Mouse (Mus musculus): ENCODE data around the gene Krtap9-5. TPM values are rescaled to one million over a fixed set of nuclear protein-coding genes. Genes with fewer than 3 reads are reported as not detected.
A peak's percentile ranks its signal among the peaks of the same experiment; 100 is the strongest.

The Krtap9-5 gene
- polyA plus RNA-seq (2014; fragmentation: Nextera tagmentation; extraction: Ambion mirVana), result not detected in 2 replicates

DNA sequence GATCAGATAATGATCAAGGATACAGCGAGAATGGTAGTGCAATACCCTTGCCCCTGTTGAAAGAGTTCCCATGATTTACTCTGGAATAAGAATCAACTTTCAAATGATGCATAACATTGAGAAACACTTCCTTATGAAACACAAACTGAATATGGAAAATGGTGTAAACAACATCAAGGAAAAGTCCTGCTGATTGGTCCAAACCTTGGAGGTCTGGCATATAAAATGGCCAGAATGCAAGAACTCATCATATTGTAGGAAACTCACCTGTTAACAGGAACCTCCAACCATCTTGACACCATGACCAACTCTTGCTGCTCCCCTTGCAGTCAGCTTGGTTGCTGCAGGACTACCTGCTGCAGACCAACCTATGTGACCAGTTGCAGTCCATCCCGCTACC lies at the start of gene Krtap9-5:
Gene Krtap9-5 (plus strand): TSS at position 301 of the 400 bp plus-strand sequence.
- no peak within 1 kb of the TSS for H3K4me3 ChIP-seq (ENCODE audit: low read depth, low read length)
- H3K36me3 ChIP-seq (ENCODE audit: control insufficient read depth, insufficient read depth, low read length), result no peaks in the 10 kb centered on the region
- WGBS, result 88% methylated on average over 2 of the region's 2 CpGs
- no peak within 1 kb of the TSS for H3K4me2 ChIP-seq (ENCODE audit: low read depth, low read length)
- no peaks in the 10 kb centered on the region for H3K9me3 ChIP-seq (ENCODE audit: control insufficient read depth, low read length)
- no peaks in the 10 kb centered on the region for H3K27me3 ChIP-seq (replicated peaks; ENCODE audit: control insufficient read depth, insufficient read depth, low read length)
- DNase-seq (ENCODE audit: low spot score) (no peak), ATAC-seq (ENCODE audit: low read depth) (no peak)
- no peak within 1 kb of the TSS for H3K9ac ChIP-seq (ENCODE audit: low read depth, low read length)
- no peak within 1 kb of the TSS for H3K27ac ChIP-seq (replicated peaks; ENCODE audit: low read depth, low read length)
- H3K4me1 ChIP-seq (ENCODE audit: control insufficient read depth, insufficient read depth, low read length), result no peaks in the 10 kb centered on the region

DNA sequence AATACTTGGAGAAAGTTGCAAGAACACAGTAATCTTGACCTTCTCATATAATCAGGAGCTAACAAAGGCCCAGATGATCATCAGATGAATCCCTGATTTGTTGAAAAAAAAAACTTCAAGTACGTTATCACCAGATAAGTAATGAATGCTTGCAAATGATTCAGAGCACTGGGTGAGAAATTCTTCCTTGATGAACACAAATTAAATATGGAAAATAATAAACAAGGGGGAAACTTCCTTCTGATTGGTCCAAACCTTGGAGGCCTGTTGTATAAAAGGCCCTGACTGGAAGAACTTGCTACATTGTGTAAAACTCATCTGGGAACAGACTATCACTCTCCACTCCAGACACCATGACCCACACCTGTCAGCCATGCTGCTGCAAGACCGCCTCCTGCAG lies 40.7 kb upstream of the Krtap9-5 start, which contains the start of gene Krtap31-1:
Gene Krtap31-1 (plus strand): TSS at position 301 of the 400 bp plus-strand sequence.
- Histone ChIP-seq H3K27me3 (replicated peaks; ENCODE audit: control insufficient read depth, insufficient read depth, low read length) (no peaks in the 10 kb centered on the region), H3K27ac (replicated peaks; ENCODE audit: low read depth, low read length) (no peak within 1 kb of the TSS), H3K4me3 (ENCODE audit: low read depth, low read length) (no peak within 1 kb of the TSS), H3K4me1 (ENCODE audit: control insufficient read depth, insufficient read depth, low read length) (no peaks in the 10 kb centered on the region), H3K36me3 (ENCODE audit: control insufficient read depth, insufficient read depth, low read length) (no peaks in the 10 kb centered on the region), H3K9me3 (ENCODE audit: control insufficient read depth, low read length) (no peaks in the 10 kb centered on the region), H3K9ac (ENCODE audit: low read depth, low read length) (no peak within 1 kb of the TSS), H3K4me2 (ENCODE audit: low read depth, low read length) (no peak within 1 kb of the TSS)
- WGBS, result 73% methylated on average over 1 of the region's 2 CpGs
- ATAC-seq (ENCODE audit: low read depth) (no peak), DNase-seq (ENCODE audit: low spot score) (no peak)

DNA sequence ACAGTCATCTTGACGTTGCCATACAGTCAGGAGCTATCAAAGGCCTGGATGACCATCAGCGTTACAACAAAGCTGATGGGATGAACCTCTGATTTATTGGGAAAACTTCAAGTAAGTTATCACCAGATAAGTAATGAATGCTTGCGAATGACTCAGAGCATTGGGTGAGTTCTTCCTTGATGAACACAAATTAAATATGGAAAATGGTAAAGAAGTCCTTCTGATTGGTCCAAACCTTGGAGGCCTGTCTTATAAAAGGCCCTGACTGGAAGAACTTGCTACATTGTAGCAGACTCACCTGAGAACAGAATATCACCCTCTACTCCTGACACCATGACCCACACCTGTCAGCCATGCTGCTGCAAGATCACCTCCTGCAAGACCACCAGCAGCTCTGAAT lies 33.8 kb upstream of the Krtap9-5 start, which contains the start of gene Gm11565:
Gene Gm11565 (plus strand): TSS at position 301 of the 400 bp plus-strand sequence.
- Histone ChIP-seq H3K9me3 (ENCODE audit: control insufficient read depth, low read length) (no peaks in the 10 kb centered on the region), H3K4me3 (ENCODE audit: low read depth, low read length) (no peak within 1 kb of the TSS), H3K27ac (replicated peaks; ENCODE audit: low read depth, low read length) (no peak within 1 kb of the TSS), H3K4me1 (ENCODE audit: control insufficient read depth, insufficient read depth, low read length) (no peaks in the 10 kb centered on the region), H3K36me3 (ENCODE audit: control insufficient read depth, insufficient read depth, low read length) (no peaks in the 10 kb centered on the region), H3K9ac (ENCODE audit: low read depth, low read length) (no peak within 1 kb of the TSS), H3K27me3 (replicated peaks; ENCODE audit: control insufficient read depth, insufficient read depth, low read length) (no peaks in the 10 kb centered on the region), H3K4me2 (ENCODE audit: low read depth, low read length) (no peak within 1 kb of the TSS)
- no peak for DNase-seq (ENCODE audit: low spot score)
- no peak for ATAC-seq (ENCODE audit: low read depth)
- 81% methylated on average over 3 of the region's 3 CpGs for WGBS

DNA sequence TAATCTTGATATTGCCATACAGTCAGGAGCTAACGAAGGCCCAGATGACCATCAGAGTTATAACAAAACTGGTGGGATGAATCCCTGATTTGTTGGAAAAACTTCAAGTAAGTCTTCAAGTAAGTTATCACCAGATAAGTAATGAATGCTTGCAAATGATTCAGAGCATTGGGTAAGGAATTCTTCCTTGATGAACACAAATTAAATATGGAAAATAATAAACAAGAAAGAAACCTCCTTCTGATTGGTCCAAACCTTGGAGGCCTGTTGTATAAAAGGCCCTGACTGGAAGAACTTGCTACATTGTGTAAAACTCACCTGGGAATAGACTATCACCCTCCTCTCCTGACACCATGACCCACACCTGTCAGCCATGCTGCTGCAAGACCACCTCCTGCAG lies 12.3 kb upstream of the Krtap9-5 start, which contains the start of gene Krtap31-2:
Gene Krtap31-2 (plus strand): TSS at position 301 of the 400 bp plus-strand sequence.
- no peak within 1 kb of the TSS for H3K4me2 ChIP-seq (ENCODE audit: low read depth, low read length)
- no peak within 1 kb of the TSS for H3K9ac ChIP-seq (ENCODE audit: low read depth, low read length)
- no peaks in the 10 kb centered on the region for H3K4me1 ChIP-seq (ENCODE audit: control insufficient read depth, insufficient read depth, low read length)
- H3K27ac ChIP-seq (replicated peaks; ENCODE audit: low read depth, low read length), result no peak within 1 kb of the TSS
- ATAC-seq (ENCODE audit: low read depth) (no peak), DNase-seq (ENCODE audit: low spot score) (no peak)
- no peaks in the 10 kb centered on the region for H3K36me3 ChIP-seq (ENCODE audit: control insufficient read depth, insufficient read depth, low read length)
- no peaks in the 10 kb centered on the region for H3K27me3 ChIP-seq (replicated peaks; ENCODE audit: control insufficient read depth, insufficient read depth, low read length)
- WGBS, result 88% methylated on average over 1 of the region's 1 CpGs
- H3K4me3 ChIP-seq (ENCODE audit: low read depth, low read length), result no peak within 1 kb of the TSS
- no peaks in the 10 kb centered on the region for H3K9me3 ChIP-seq (ENCODE audit: control insufficient read depth, low read length)

DNA sequence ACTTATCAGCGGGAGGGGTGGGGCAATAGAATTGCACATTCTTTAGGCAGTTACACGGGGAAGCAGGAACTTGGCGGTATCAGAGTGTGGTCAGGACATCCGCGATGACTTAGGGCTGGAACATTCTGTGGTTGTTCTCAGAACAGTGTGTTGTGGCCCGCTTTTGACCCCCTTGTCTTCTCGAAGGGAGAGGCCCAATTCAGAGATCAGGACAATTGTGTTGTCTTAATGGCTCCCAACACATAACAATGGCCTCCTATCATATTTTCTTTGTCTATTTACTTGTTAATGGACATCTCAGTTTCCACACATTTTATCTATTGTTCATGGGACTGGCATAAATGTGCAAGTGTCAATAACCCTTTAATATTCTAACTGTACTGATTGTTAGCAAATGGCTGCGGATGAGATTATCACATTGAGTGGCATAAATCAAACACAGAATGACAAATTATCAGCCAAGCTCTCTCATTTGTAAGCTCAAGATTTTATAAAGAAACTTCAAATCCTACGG lies 10.5 kb upstream of the Krtap9-5 start:
- H3K27ac ChIP-seq (replicated peaks; ENCODE audit: low read depth, low read length), result no peak overlapping the region
- DNase-seq (ENCODE audit: low spot score) (no peak), ATAC-seq (ENCODE audit: low read depth) (no peak)
- no peak overlapping the region for H3K4me2 ChIP-seq (ENCODE audit: low read depth, low read length)
- H3K4me1 ChIP-seq (ENCODE audit: control insufficient read depth, insufficient read depth, low read length), result no peaks in the 10 kb centered on the region
- 80% methylated on average over 9 of the region's 9 CpGs for WGBS
- no peaks in the 10 kb centered on the region for H3K27me3 ChIP-seq (replicated peaks; ENCODE audit: control insufficient read depth, insufficient read depth, low read length)
- no peak overlapping the region for H3K4me3 ChIP-seq (ENCODE audit: low read depth, low read length)
- no peak overlapping the region for H3K9ac ChIP-seq (ENCODE audit: low read depth, low read length)
- no peaks in the 10 kb centered on the region for H3K9me3 ChIP-seq (ENCODE audit: control insufficient read depth, low read length)
- no peaks in the 10 kb centered on the region for H3K36me3 ChIP-seq (ENCODE audit: control insufficient read depth, insufficient read depth, low read length)

DNA sequence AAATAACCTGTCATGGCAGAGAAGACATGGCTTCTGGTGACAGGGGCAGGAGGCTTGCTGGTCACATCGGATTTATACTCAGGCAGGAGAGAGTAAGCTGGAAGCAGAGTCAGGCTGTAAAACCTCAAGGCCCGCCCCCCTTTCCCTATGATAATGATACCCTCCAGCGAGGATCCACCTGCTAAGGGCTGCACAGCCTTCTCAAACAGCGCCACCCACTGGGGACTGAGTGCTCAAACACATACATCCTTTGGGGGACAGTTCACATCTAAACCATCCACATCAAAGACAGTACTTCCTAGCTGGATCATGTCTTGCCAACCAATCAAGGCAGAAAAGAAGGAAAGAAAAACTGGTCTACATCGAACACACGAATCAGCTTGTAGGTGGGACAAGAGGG lies 15.9 kb downstream of the Krtap9-5 start:
- no peak for ATAC-seq (ENCODE audit: low read depth)
- Histone ChIP-seq H3K4me2 (ENCODE audit: low read depth, low read length) (no peak overlapping the region), H3K4me3 (ENCODE audit: low read depth, low read length) (no peak overlapping the region), H3K4me1 (ENCODE audit: control insufficient read depth, insufficient read depth, low read length) (no peaks in the 10 kb centered on the region), H3K27ac (replicated peaks; ENCODE audit: low read depth, low read length) (no peak overlapping the region), H3K27me3 (replicated peaks; ENCODE audit: control insufficient read depth, insufficient read depth, low read length) (no peaks in the 10 kb centered on the region), H3K9ac (ENCODE audit: low read depth, low read length) (no peak overlapping the region), H3K36me3 (ENCODE audit: control insufficient read depth, insufficient read depth, low read length) (no peaks in the 10 kb centered on the region), H3K9me3 (ENCODE audit: control insufficient read depth, low read length) (no peaks in the 10 kb centered on the region)
- 52% methylated on average over 6 of the region's 6 CpGs for WGBS
- no peak for DNase-seq (ENCODE audit: low spot score)

DNA sequence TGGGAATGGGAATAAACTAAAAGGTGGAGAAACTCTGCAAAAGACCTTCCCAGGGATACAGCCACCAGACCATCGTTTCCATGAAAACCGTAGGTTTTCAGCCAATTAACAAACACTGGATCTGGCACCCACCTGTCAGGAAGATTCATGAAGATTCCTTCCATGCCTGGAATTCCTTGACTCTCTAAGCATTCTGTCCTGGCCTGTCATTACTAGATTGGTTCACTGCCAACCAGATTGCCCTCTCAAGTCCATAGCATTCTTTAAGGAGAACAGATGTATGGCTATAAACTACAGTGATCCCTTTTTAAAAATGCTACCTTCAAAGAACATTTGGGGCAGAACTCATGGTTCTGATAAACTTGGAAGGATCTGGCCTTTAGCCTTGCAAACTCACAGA lies 17.7 kb downstream of the Krtap9-5 start:
- DNase-seq (ENCODE audit: low spot score) (peak; percentile 13), ATAC-seq (ENCODE audit: low read depth) (no peak)
- H3K9ac ChIP-seq (ENCODE audit: low read depth, low read length), result no peak overlapping the region
- H3K36me3 ChIP-seq (ENCODE audit: control insufficient read depth, insufficient read depth, low read length), result no peaks in the 10 kb centered on the region
- H3K4me2 ChIP-seq (ENCODE audit: low read depth, low read length), result no peak overlapping the region
- no peak overlapping the region for H3K4me3 ChIP-seq (ENCODE audit: low read depth, low read length)
- no peaks in the 10 kb centered on the region for H3K27me3 ChIP-seq (replicated peaks; ENCODE audit: control insufficient read depth, insufficient read depth, low read length)
- H3K4me1 ChIP-seq (ENCODE audit: control insufficient read depth, insufficient read depth, low read length), result no peaks in the 10 kb centered on the region
- no peaks in the 10 kb centered on the region for H3K9me3 ChIP-seq (ENCODE audit: control insufficient read depth, low read length)
- H3K27ac ChIP-seq (replicated peaks; ENCODE audit: low read depth, low read length), result no peak overlapping the region
- WGBS, result 71% methylated on average over 2 of the region's 2 CpGs

DNA sequence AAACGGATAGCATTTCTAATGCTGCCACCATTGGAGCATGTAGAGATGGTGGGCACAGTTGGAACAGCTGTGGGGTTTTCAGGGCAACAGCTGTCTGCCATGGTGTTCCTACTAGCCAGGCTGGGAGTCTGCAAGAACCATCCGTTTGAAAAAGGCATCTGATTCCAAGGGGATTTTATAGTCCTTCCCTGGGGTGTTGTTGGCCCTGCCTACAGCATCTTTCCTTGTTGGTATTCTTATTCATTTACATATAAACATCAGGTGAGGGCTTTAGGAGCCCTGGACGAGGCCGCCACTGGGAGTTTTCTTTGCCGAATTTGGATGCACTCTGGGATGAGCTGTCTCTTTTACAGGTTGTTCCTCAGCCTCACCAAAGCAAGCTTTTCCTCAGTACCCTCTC lies 30.7 kb downstream of the Krtap9-5 start, which contains the start of gene Krtap29-1:
Gene Krtap29-1 (minus strand): TSS at position 101 of the 400 bp plus-strand sequence.
- no peak within 1 kb of the TSS for H3K9ac ChIP-seq (ENCODE audit: low read depth, low read length)
- ATAC-seq (ENCODE audit: low read depth) (no peak), DNase-seq (ENCODE audit: low spot score) (no peak)
- no peak within 1 kb of the TSS for H3K4me2 ChIP-seq (ENCODE audit: low read depth, low read length)
- H3K4me3 ChIP-seq (ENCODE audit: low read depth, low read length), result no peak within 1 kb of the TSS
- no peaks in the 10 kb centered on the region for H3K27me3 ChIP-seq (replicated peaks; ENCODE audit: control insufficient read depth, insufficient read depth, low read length)
- H3K27ac ChIP-seq (replicated peaks; ENCODE audit: low read depth, low read length), result no peak within 1 kb of the TSS
- no peaks in the 10 kb centered on the region for H3K36me3 ChIP-seq (ENCODE audit: control insufficient read depth, insufficient read depth, low read length)
- H3K9me3 ChIP-seq (ENCODE audit: control insufficient read depth, low read length), result peaks cover 3% of the 10 kb centered on the region; the same call in 1 of the 2 replicates
- no peaks in the 10 kb centered on the region for H3K4me1 ChIP-seq (ENCODE audit: control insufficient read depth, insufficient read depth, low read length)
- WGBS, result 68% methylated on average over 5 of the region's 5 CpGs

DNA sequence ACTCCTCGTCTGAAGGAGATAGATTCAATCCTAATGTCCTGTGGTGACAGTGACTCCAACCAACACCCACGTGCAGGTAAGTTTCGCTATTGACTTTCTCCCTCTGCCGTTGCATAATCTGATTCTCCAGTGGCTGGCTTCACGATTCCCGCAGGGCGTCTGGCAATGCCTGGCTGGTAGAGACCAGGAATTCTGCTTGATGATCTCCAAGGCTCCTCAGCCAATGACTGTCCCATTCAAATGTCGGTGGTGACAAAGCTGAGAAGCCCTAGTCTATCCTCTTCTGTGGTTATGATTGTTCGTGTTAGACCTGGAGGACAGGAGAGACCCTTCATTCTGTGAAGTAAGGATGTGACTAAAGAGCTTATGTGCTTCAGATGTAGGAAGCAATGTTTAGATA lies 34.5 kb downstream of the Krtap9-5 start:
- WGBS, result 89% methylated on average over 9 of the region's 9 CpGs
- ATAC-seq (ENCODE audit: low read depth), result no peak
- H3K27ac ChIP-seq (replicated peaks; ENCODE audit: low read depth, low read length), result no peak overlapping the region
- H3K27me3 ChIP-seq (replicated peaks; ENCODE audit: control insufficient read depth, insufficient read depth, low read length), result no peaks in the 10 kb centered on the region
- H3K4me2 ChIP-seq (ENCODE audit: low read depth, low read length), result no peak overlapping the region
- no peaks in the 10 kb centered on the region for H3K36me3 ChIP-seq (ENCODE audit: control insufficient read depth, insufficient read depth, low read length)
- DNase-seq (ENCODE audit: low spot score), result no peak
- no peaks in the 10 kb centered on the region for H3K9me3 ChIP-seq (ENCODE audit: control insufficient read depth, low read length)
- H3K4me3 ChIP-seq (ENCODE audit: low read depth, low read length), result no peak overlapping the region
- no peak overlapping the region for H3K9ac ChIP-seq (ENCODE audit: low read depth, low read length)
- no peaks in the 10 kb centered on the region for H3K4me1 ChIP-seq (ENCODE audit: control insufficient read depth, insufficient read depth, low read length)

Data from embryonic facial prominence, embryonic 14.5 days (tissue).